Mouse (Mus musculus) thymus, postnatal 25 days (tissue): ENCODE data around the gene Esrrg.

ENCODE experiments used
- DNase-seq: peaks from one replicate; pipeline ENCODE4 v3.0.0; 2022

Gene Esrrg

DNA sequence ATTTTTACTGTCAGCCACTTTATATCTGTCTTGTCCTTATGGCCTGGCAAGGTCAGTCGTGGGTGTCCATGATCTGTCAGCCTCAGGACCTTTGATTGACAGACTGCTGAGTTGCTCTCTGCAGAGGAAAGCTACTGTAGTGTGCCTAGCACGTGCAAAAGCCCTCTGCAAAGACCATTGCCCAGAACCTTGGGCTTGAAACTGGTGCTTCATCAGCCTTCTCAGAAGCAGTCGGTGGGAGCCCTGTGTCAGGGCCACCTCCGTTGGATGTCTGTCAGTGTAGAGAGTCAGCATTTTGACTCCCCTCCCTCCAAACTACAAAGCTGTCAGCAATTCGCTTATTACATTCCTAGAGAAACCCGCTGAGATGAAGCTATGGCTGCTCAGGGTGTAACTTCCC lies 227.8 kb downstream of the Esrrg start:
- no peak for DNase-seq

DNA sequence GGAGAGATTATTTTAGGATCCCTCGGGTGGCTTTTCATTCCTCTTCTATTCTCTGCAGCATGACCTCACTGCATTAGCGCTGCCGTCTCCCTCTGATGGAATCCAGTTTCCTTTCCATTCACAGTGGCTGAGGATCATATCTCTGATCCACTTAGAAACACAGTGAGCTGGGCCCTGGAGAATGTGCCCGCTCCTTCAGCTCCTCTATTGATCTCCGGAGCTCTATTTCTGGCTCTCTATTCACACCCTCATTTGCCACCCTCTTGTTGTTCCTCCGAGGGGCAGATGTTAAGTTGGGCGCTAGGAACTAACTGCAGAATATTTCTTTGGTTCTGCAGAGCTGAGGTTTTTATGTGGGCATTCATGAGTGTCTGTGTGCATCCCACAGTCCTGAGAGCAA lies 228.3 kb downstream of the Esrrg start:
- no peak for DNase-seq

DNA sequence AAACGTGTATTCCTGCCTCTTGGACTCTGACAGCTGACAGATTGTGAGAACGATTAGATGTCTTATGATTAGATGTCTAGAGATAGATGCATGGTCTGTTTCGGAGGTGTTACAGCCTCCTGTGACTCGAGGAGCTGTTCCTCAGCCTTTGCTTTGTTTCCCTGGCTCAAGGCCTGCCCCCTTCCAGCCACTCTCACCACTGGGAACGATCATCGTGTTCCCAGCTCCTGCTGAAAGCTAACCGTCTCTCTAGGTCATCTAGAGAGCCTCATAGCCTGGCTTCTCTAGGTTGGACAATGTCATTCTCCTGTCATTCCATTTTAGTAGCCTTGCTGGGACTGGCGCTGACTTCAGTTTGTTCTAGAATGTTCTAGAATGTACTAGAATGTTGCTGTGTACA lies 233.0 kb downstream of the Esrrg start:
- no peak for DNase-seq

DNA sequence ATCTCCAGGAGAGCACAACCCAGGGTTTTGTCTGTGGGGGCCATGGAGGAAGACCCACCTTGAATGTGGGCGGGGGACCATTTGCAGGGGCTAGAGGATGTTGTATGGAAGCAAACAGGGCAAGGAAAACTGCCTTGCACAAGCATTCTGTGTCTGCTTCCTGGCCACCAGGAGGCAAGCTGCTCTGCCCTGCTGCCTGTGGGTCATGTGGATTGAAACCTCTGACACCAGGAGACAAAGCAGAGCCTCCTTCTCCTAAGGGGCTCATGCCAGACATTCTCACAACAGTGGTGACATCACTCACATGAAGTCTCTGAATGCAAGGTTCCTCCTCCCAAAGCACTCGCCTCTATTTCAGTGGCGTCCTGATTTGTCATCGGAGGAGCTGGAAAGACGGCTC lies 234.1 kb downstream of the Esrrg start:
- DNase-seq = no peak

DNA sequence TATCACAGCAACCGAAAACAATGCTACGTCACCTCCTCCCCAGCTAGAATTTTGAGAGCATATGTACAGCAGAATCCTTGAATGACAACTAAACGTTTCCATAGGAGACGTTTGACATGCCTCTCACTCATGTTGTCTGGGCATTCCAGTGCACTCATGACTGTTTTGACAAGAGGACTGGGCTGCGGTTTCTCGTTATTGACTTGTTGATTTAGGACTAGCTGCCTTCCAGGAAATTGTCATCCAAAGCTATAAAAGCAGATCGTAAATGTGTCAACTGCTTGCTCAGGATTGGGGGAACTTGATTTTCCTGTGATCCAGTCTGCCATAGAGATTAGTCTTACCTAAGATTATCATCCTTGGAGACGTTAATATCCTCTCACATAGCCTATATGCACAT lies 245.6 kb downstream of the Esrrg start:
- no peak for DNase-seq

DNA sequence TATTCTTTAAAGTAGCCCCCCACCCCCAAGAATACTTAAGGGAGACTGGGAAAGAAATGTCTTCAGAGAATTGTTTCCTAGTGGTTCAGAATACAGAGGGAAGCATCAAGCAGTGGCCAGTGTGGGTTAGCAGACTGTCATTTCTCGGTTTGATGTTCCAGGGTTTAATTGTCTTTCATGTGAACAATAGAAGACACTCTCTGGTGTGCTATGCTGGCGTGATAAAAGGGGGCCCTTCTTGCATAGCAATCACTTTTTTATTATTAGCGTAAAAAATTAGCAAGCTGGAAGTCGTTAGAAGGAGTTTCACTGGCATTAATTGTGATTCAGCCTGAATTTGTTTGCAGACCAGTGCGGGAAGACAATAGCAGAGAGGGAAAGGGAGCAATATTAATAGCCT lies 253.7 kb downstream of the Esrrg start:
- no peak for DNase-seq

DNA sequence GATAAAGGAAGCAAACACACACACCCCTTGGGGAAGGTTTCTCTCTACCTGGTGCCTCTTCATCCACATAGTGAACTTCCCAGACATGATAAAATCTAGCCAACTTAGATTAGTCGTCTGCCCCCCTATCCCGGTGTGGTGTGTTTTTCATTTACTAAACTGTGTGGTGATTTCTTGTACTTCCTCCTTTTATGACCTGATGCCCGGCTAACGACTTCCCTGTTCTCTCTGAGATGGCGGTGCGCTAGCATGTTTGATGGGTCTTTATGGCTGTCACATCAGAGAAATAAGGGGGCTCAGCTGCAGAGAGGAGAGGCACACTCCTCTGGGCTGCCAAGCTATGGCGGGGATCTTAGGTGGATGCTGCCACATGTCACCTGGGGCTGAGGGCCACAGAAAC lies 259.8 kb downstream of the Esrrg start:
- DNase-seq = no peak

DNA sequence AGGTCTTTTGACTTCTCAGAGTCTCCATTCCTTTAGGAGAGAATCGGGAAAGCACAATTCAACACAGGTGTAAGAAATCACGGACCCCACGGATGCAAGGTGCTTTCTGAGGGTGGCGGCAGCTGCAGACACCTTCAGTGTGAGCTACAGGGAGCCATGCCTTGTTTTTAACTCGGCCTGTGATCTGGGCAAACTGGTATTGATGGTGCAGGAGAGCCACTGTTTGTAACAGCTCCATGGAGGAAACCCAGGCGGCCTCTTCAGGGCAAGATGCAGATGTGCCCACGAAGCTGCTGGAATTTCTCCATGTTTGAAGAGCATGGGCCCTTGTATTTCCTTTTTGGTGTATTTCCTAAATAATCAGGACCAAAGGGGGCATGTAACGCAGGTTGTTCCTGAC lies 263.6 kb downstream of the Esrrg start:
- no peak for DNase-seq

DNA sequence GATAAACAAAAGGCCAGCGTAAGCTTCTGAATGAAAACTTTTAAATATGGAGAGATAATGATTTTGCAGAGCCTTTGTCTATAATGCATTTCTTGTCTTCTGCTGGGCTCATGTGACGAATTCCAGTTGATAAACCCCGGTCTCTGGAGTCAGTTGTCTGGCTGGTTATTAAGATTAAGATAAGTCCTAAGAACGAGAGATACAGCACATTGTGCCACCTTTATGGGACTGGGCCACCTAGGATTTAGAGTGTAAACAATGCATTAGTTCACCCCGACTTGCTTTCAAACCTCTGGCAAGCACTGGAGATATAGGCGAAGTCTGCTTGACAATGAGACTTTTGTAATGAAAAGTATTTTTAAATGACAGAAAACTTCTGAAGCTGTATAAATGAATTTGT lies 264.2 kb downstream of the Esrrg start:
- no peak for DNase-seq

DNA sequence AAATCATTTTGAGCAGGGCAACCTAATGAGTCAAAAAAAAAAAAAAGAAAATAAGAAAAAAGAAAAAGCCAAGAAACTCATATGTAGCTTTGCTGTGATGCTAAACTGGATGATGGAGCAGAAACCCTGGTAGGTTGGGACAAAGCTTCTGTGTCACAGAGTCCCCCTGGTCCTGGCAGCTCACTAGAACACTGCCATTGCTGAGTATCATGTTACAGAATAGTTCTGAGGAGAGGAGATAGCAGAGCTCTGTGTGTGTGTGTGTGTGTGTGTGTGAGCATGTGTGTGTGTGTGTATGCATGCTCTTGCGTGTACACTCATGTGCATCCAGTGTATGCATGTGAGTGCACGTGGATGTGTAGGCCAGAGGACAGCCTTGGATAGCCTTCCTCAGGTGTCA lies 265.2 kb downstream of the Esrrg start:
- no peak for DNase-seq

DNA sequence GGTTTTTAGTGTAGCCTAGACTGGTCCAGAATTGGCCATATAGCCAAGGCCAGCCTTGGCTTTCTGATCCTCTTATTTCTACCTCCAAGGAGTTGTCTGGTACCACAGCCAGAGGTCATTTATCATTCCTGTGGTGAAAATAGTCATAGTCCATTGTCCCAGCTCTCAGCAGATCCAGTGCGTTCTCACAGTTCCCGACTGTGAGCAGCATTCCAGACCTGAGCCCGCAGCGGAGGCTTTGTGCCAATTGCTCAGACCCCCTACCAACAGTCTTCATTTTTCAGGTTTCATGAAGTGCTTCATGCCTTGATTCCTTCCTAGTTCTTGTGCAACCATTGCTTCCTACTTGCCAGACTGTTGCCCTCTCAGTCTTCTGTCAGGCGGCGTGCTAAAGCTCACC lies 278.7 kb downstream of the Esrrg start:
- DNase-seq = no peak

DNA sequence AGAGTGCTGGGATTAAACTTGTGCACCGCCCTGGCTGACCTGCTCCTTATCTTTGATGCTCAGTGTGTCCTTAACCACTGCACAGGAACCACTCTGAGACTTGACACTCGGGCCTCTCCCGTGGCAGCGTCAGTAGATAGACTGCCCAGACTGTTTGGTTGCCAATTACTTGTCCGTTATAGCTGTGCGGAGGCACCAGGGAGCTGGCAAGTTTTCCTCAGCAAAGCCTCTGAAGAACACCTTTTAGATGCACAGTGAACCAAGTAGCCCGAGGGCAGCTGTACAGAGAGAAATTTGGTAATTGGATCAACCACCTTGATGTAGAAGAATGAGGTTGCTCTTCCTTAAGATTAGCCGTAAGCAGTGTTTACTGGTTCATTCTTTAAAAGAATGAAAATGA lies 279.6 kb downstream of the Esrrg start:
- DNase-seq = no peak

DNA sequence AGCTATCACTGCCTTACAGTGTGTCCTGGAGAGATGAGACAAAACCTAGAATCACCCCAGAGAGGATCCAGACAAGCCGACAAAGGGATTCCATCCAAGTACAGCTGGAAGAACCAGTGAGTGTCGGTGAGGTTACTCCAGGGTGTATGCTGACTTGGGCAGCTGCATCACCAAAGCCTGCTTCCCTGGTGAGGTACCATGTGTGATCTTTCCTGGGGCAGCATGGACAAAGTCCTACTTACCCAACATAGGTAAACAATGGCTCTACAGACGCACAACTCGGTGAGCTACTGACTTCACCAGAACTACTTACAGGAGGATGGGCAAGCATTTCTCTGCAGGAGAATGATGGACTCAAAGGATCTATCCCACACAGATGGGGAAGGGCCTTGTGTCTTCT lies 280.5 kb downstream of the Esrrg start:
- no peak for DNase-seq

DNA sequence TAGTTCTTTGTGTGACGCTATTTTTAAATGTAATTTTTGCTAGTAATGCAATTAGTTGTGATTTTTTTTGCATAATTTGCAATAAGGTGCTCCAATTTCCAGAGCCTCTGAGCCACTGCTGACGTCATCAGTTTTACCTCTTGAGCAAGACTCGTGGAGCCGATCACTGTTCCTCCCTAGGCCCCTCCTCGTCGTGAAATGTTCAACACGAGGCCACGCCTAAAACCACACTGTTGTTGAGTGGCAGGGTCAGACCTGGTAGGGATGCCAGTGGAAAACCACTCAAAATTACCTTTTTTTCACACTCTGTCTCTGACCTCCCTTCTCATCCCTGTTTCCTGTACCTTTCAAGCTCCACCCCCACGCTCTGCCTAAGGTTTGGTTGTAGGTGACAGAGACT lies 282.7 kb downstream of the Esrrg start:
- no peak for DNase-seq

DNA sequence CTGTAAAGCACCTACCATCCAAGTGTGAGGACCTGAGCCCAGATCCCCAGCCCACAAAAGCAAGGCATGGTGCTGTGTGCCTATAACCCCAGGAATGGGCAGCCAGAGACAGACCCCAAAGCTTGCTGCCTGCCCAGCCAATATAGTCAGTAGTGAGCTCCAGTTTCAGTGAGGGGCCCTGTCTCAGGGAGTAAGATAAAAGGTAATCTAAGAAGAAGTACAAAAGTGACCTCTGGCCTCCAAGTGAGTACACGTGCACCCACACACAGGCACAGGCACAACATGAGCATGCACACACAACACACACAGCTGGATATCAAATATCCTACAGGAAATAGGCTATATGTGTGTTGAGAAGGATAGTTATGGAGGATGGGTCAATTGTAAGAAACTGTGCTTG lies 286.9 kb downstream of the Esrrg start:
- no peak for DNase-seq

DNA sequence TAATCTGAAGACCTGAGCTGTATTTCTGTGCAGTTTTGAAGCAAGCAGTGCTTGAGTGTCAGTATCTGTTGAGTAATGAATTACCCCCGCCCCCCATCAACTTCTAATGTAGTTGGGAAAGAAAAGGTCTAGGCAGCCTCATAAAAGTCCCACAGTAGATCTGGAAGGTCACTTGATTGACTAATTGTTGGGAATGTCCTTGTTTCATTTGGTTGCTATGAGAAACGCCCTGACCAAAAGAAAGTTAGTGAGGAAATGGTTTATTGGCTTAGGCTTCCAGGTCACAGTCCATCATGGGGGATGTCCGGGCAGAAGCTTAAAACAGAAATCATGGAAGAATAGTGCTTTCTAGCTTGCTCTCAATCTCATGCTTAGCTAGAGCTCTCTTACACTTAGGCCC lies 287.7 kb downstream of the Esrrg start:
- no peak for DNase-seq

DNA sequence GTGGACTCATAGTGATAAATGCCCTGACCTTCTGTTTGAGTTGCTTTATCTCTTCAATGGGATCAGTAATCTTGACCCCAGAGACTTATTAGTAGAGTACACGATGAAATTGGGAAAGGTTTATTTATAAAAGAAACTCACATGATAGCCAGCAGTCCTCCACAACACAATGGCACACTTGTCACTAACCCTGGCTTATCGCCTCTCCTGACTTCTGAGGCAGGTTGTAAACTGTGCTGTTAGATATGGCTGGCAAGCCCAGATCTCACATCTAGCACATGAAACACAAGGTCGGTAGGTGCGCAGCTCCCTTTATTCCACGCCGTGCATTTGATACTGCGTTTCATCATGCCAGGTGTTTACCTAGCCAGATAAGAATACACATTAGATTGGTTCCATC lies 288.3 kb downstream of the Esrrg start:
- DNase-seq = no peak

DNA sequence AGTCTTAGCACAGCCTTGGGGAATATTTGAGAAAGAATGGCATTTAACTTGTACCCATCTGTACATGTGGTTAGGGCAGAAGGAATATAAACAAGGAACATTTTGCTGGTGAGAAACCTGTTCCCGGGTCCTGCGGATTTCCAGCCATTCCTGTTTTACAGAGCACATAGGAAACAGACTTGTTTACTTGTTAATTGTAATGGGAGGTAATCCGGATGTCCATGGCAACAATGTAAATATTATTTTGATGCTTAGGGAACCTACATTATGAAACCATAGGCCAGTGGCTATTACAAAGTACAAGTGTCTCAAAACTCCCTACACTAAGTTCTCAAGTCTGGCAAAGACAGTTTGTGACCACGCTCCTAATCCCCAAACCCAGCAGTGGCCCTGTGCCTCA lies 290.9 kb downstream of the Esrrg start:
- no peak for DNase-seq

DNA sequence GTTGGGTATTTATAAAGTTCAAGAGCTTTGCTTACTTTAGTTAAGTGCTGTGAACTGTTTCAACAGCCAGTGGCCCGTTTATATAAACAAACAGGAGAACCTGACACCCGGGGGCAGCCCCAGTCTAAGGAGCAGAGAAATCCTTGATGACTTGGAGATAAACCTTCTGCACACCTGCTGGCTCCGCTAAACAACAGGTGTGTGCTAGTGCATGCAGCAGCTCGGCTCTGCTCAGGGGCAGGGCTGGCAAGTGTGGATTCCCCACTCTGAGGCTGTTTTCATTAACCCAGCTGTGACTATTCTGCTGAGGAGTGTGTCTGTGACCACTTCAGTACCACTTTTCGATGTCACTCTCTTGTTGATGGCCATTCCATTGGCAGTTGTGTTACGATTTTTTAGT lies 292.2 kb downstream of the Esrrg start:
- no peak for DNase-seq

DNA sequence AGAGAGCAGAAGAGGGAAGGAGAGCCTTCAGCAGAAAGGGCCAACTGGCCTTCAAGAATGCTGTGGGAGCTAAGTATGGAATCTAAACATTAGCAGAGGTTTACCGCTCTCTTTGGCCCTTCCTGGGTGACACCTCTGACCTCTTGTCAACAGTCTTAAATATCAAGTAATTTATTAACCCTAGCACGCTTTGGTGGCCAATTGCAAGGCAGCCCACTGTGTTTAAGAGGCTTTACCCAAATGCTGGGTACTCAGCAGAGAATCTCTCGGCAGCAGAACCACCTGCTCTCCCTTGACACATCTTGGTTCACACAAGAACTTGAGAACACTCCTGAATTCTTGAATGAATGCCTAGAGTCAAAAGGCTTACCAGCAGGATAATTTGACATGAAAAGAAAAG lies 293.6 kb downstream of the Esrrg start:
- no peak for DNase-seq

DNA sequence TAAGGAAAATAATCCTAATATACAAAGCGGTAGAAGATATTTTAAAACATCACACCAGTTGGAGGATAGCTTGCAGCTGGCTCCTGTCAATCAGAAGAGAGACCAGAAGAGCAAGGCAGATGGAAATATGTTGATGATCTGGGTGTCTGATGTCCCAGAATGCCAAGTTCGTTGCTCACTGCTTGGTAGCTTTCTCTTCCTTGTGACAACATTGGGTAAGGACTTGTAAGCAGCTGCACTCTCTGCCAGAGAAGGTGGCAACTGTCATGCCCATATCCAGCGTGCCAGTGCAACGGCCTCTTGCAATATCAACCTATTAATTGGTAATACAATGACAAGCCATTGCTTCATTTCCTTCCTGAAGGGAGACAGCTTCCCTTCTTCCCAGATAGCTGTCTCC lies 296.1 kb downstream of the Esrrg start:
- no peak for DNase-seq

DNA sequence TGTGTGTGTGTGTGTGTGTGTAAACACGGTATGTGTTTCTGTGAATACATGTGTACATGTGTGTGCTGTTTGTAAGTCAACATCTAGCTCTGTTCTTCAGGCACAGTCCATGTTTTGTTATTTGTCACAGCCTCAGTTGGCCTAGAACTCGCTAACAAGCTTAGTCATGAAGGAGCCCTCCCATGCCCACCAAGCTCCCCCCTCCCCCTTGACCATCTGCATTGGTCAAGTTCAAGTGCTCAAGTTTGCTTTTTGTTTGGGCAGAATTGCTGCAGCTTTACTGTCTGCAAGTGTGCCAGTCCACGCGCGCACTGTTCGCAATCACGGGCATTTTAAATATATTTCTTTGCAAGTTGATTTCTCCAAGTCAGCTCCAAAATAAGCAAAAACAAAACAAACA lies 298.8 kb downstream of the Esrrg start:
- DNase-seq = no peak

DNA sequence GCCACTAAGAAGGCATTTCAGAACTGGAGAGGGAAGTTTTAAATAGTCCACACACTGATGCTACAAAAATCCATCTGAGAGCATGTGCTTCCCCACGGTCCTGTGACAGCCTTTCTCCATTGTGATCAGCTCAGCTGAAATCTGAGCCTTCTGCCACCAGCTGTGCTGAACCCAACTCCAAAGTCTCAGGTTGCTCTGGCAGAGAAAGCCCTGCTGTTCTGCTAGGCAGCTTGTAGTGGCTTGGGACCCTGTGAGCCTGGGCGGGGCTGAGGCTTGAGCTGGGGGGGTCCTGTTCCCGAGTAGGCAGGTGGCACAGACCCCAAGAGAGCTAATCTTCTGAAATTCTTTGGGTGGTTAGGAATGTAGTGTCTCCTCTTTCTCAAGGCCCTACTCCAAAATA lies 299.3 kb downstream of the Esrrg start:
- no peak for DNase-seq

DNA sequence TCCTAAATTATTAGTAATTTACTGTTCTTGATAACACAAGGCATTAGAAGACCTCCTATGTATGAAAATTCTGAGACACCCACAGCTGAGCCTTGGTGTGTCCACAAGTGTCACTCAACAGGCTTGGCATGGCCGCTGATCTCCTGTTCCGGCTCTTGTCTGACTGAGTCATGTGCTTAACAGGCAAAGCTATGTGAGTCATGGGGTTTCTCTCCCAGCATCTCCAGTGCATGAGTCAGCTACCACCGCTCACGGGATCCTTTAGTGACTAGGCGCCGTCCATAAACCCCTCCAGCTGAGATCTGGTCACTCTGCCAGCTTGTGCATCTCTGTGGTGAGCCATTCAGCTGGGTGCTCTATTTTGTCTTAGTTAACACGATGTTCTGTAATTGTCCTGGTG lies 302.1 kb downstream of the Esrrg start:
- no peak for DNase-seq

DNA sequence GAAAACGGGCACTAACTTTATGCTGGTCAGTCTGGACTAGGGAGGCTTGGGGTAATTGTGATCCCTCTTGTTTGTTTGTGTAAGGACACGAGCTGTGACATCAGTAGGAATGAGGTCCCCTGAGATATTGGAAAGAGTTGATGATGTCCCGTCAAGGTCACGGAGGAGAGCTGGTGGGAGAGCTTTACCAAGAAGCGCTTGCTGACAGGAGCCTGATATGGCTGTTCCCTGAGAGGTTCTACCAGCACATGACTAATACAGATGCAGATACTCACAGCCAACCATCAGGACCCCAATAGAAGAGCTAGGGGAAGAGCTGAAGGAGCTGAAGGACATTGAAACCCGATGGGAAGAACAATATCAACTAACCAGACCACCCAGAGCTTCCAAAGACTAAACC lies 302.6 kb downstream of the Esrrg start:
- no peak for DNase-seq

DNA sequence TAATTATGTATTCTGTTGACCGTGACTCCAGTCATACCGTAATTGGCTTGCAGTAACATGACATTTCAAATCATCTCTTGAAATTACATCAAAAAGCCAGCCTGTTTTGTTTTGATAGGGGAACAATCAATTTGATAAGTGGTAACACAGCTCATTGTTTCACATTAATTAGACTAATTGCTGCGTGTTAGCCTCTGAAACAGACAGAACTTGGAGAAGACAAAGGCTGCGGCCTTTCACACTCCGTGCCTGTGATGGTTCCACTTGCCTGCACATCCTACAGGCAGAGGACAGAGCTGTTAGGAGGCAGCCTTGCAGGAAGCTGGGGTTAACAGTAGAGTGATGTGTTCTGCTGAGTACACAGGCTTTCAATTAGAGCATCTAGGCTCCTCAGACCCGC lies 309.7 kb downstream of the Esrrg start:
- DNase-seq = no peak

DNA sequence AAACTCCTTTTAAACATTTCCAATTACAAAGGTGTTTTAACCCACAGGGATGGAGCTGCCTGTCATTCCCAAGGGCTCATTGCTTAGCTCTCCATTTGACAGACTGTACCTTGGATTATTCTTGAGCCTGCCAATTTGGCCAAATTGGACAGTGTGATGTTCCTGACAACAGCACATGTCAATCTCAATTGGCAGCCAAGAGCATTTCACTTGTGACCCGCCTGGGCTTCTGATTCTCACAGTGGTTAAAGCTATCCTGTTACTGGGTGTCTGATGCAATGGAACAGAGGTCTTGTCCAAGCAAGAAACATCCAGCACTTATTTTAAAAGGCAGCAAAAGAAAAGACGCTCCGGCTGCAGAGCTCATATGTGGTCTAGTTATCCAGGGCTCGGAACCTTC lies 310.3 kb downstream of the Esrrg start:
- DNase-seq = no peak
